Mouse (Mus musculus) neural tube, embryonic 13.5 days (tissue): ENCODE measurements around the gene Cavin1. TPM values are rescaled to one million over a fixed set of nuclear protein-coding genes. Genes with fewer than 3 reads are reported as not detected.
A peak's percentile ranks its signal among the peaks of the same experiment; 100 is the strongest.

Experiments used
- ATAC-seq: fragments of 200-750 bp; cut with Nextera tagmentation; 2 replicates; pipeline ENCODE4 v1.8.0; 2017; ENCODE audit warnings: low read depth, mild to moderate bottlenecking, moderate TSS enrichment, moderate library complexity
- H3K27ac ChIP-seq: fragments of 300-500 bp; sonication (generic); replicated peaks from 2 replicates; pipeline ENCODE4 v1.5.1; 2015; ENCODE audit warnings: moderate library complexity, mild to moderate bottlenecking, inconsistent platforms
- H3K27me3 ChIP-seq: fragments of 300-500 bp; sonication (generic); 2 replicates; pipeline ENCODE4 v1.6.1; 2015; ENCODE audit warnings: mild to moderate bottlenecking, inconsistent platforms
- H3K36me3 ChIP-seq: fragments of 300-500 bp; sonication (generic); 2 replicates; pipeline ENCODE4 v1.6.1; 2015; ENCODE audit warnings: mild to moderate bottlenecking, inconsistent platforms
- H3K4me1 ChIP-seq: fragments of 300-500 bp; sonication (generic); replicated peaks from 2 replicates; pipeline ENCODE4 v1.6.1; 2015; ENCODE audit warnings: inconsistent platforms
- H3K4me2 ChIP-seq: fragments of 300-500 bp; sonication (generic); 2 replicates; pipeline ENCODE4 v1.6.1; 2015; ENCODE audit warnings: inconsistent platforms, mild to moderate bottlenecking, moderate library complexity
- H3K4me3 ChIP-seq: fragments of 300-500 bp; sonication (generic); 2 replicates; pipeline ENCODE4 v1.5.1; 2015; ENCODE audit warnings: mild to moderate bottlenecking, inconsistent platforms
- H3K9ac ChIP-seq: fragments of 300-500 bp; sonication (generic); 2 replicates; pipeline ENCODE4 v1.6.1; 2015; ENCODE audit warnings: moderate library complexity, mild to moderate bottlenecking, inconsistent platforms
- H3K9me3 ChIP-seq: fragments of 300-500 bp; sonication (generic); 2 replicates; pipeline ENCODE4 v1.6.1; 2016; ENCODE audit warnings: inconsistent platforms
- WGBS: fragments of 180-500 bp; shearing (Covaris S2); methylation state at CpG from one replicate; pipeline ENCODE4 v1.1.7; 2015; 5-methylcytosine and 5-hydroxymethylcytosine counted together
- polyA plus RNA-seq: library from polyadenylated mRNA; unstranded; fragments of >200 nt; fragmentation: Nextera tagmentation; extraction: Ambion mirVana; gene quantifications from 2 replicates; pipeline ENCODE4 v1.2.1, GENCODE M21; 2015

Cavin1 gene
- polyA plus RNA-seq, 1 experiment from 2014 or later = 49.3 TPM

DNA sequence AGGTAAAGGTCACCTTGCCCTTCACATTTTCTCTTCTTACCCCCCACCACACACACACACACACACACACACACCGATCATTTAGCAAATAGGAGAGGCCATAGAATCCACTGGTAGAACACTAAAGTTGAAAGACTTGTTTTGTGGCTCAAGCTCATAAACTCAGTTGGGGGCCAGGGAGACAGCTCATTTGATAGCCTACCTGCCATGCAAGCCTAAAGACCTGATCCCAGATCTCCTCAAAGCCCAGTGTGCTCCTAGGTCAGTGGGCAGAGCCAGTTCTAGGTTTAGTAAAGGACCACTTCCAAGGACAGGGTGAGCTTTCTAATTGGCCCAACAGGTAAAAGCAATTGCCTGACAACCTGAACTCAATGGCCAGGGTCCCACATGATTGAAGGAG is 28.3 kb downstream of the Cavin1 start:
- no peak for ATAC-seq
- 36% methylated on average over 1 of the region's 1 CpGs for whole genome bisulfite sequencing
- no peaks in the 10 kb centered on the region for H3K9me3 ChIP-seq

DNA sequence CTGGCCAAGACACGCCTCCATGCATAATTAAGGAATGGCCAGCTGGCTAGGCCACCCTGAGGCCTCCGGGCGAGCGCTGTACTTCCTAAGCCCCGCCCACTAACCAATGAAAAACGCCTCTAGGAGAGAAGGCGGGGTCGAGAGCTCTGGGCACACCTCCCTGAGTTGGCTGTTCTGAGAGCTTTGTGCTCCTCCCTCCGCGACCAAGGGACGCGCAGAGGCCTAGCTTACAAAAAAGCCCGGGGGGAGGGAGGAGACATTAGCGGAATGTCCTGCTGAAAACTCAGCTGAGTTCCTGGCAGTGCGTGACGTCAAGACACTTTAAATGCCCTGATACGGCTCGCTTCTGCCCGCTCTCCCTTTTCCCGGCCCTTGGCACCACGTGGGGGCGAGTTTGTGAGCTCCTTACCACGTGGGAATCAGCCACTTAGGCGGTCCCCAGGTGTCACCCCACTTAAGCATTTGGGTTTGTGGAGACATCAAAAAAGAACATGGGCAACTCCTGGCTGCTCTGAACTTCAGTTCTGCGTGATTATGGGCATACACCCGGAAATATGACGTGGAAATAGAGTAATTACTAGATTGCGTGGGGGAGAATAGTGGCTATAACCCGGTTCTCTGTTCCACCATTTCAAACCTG is 31.1 kb downstream of the Cavin1 start, which contains the start of gene Stat3:
Gene Stat3, minus strand, starts transcription at position 29 of the 640 bp plus-strand sequence.
- no peaks in the 10 kb centered on the region; the same call in 1 of the 2 replicates for H3K27me3 ChIP-seq
- H3K27ac ChIP-seq = peak within 1 kb of the TSS; percentile 88
- WGBS = 2% methylated on average over 29 of the region's 29 CpGs
- peak within 1 kb of the TSS; percentile 94 for H3K9ac ChIP-seq
- no peaks in the 10 kb centered on the region for H3K36me3 ChIP-seq
- peaks cover 41% of the 10 kb centered on the region for H3K4me1 ChIP-seq
- H3K4me2 ChIP-seq = peak within 1 kb of the TSS; percentile 71
- no peaks in the 10 kb centered on the region for H3K9me3 ChIP-seq
- ATAC-seq = peak; percentile 94
- H3K4me3 ChIP-seq = peak within 1 kb of the TSS; percentile 98

More for the DNA sequence above, 28.3 kb downstream of the Cavin1 start:
- Histone ChIP-seq H3K4me1 (peaks cover 20% of the 10 kb centered on the region), H3K27ac (no peak overlapping the region), H3K9ac (no peak overlapping the region), H3K36me3 (no peaks in the 10 kb centered on the region), H3K4me2 (no peak overlapping the region), H3K4me3 (no peak overlapping the region), H3K27me3 (no peaks in the 10 kb centered on the region; the same call in 1 of the 2 replicates)

- no peaks in the 10 kb centered on the region for H3K27me3 ChIP-seq
- H3K9ac ChIP-seq = peak overlapping the region; percentile 94
- under 1% methylated on average over 47 of the region's 48 CpGs for WGBS
- no peaks in the 10 kb centered on the region for H3K36me3 ChIP-seq
- H3K9me3 ChIP-seq = no peaks in the 10 kb centered on the region
- ATAC-seq = peak; percentile 99
- H3K27ac ChIP-seq = peak overlapping the region; percentile 88
- peak overlapping the region; percentile 98 for H3K4me3 ChIP-seq
- H3K4me1 ChIP-seq = peaks cover 43% of the 10 kb centered on the region
- H3K4me2 ChIP-seq = peak overlapping the region; percentile 71
Observed at GRCm38 (mm10) chr11:100938711-100939511, 31.8 kb downstream of the Cavin1 start.

DNA sequence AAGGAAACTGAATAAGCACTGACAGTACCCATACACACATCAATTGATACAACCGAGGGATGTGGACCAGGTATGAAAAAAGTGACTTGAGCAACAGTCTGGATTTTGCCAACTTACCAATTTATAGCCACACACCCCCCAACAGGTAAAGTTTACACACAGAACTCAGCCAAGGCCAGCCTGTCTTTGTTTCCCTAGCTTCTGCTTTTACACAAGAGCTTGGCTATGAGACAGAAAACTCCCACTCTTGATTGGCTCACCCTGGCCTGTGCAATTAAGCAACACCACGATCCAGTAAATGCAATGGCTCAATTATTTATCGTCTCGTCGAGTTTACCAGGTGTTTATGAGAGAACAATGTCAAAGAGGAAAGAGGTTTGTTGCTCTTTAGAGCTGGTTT is 32.6 kb downstream of the Cavin1 start:
- H3K4me3 ChIP-seq = peak overlapping the region; percentile 98
- 23% methylated on average over 5 of the region's 5 CpGs for WGBS
- peak overlapping the region; percentile 39 for H3K27ac ChIP-seq
- ATAC-seq = no peak
- H3K4me2 ChIP-seq = peak overlapping the region; percentile 71
- H3K4me1 ChIP-seq = peaks cover 43% of the 10 kb centered on the region
- H3K9ac ChIP-seq = peak overlapping the region; percentile 94
- H3K36me3 ChIP-seq = no peaks in the 10 kb centered on the region
- H3K9me3 ChIP-seq = no peaks in the 10 kb centered on the region
- H3K27me3 ChIP-seq = no peaks in the 10 kb centered on the region

DNA sequence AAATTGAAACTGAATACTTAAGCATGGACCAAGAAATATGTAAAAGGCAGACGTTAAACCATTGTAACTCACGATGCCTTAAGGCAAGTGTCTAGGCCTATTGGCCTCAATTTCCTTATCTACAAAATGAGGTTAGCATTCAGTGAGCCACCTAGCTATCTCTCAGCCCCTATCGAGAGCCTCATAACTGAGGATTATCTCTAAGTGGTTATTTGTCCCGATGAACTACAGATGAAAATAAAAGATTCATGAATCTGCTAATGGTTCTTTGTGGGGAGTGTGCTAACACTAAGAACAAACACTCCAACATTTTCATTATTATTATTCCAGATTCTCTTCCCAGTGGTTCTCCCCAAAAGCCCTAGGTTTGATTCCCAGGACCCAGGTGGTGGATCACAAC is 33.4 kb downstream of the Cavin1 start:
- peak overlapping the region; percentile 98 for H3K4me3 ChIP-seq
- H3K9ac ChIP-seq = peak overlapping the region; percentile 94; the same call in 1 of the 2 replicates

GRCm38 (mm10) chr11:100935373-100936355 is 35.0 kb downstream of the Cavin1 start:
- no peak overlapping the region for H3K4me3 ChIP-seq
- ATAC-seq = no peak
- H3K27ac ChIP-seq = no peak overlapping the region
- H3K27me3 ChIP-seq = no peaks in the 10 kb centered on the region
- no peak overlapping the region for H3K9ac ChIP-seq
- 85% methylated on average over 8 of the region's 8 CpGs for WGBS
- no peak overlapping the region for H3K4me2 ChIP-seq
- H3K36me3 ChIP-seq = no peaks in the 10 kb centered on the region
- H3K4me1 ChIP-seq = peaks cover 59% of the 10 kb centered on the region
- no peaks in the 10 kb centered on the region for H3K9me3 ChIP-seq

More for the DNA sequence above, 33.4 kb downstream of the Cavin1 start:
- Histone ChIP-seq H3K27ac (peak overlapping the region; percentile 6), H3K4me2 (peak overlapping the region; percentile 71), H3K36me3 (no peaks in the 10 kb centered on the region), H3K27me3 (no peaks in the 10 kb centered on the region), H3K4me1 (peaks cover 43% of the 10 kb centered on the region), H3K9me3 (no peaks in the 10 kb centered on the region)
- 54% methylated on average over 4 of the region's 4 CpGs for WGBS
- no peak for ATAC-seq

DNA sequence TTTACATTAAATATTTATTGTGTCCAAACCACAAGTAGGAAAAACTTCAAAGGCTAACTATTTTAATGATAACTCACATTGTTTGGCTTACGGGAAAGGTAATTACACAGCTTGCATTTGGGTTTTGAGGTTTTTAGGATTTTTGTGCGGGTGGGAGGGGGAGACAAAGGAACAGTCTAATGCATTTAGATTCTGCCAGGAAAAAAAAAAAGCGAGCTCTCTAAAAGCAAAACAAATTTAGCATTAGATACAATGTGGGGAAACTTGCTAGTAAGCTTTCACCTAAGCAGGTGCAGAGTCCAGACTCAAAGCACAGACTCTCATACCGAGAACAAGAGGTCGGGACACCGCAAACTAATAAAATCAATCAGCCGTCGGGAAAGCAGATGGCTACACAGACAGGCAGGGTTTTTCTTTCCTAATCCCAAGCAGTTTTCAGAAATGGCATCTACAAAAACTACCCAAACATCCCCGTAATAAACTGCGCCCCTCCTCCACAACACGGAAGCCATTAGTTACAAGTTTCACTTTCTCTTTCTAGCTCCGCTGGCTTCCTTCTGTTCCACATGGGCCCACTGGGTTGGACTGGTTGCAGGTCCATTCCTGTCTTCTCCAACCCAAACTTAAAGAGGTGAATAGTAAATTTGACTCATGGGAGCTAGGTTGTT is 39.3 kb downstream of the Cavin1 start:
- Histone ChIP-seq H3K4me3 (no peak overlapping the region), H3K4me1 (peaks cover 32% of the 10 kb centered on the region), H3K27me3 (no peaks in the 10 kb centered on the region), H3K9ac (no peak overlapping the region; the same call in 1 of the 2 replicates), H3K27ac (no peak overlapping the region), H3K9me3 (no peaks in the 10 kb centered on the region), H3K36me3 (no peaks in the 10 kb centered on the region), H3K4me2 (0 out of 2 replicates have a peak overlapping the region, but pooled peaks have one; percentile 9)
- WGBS = 47% methylated on average over 12 of the region's 12 CpGs
- ATAC-seq = no peak

GRCm38 (mm10) chr11:100930611-100931010 is 40.1 kb downstream of the Cavin1 start:
- H3K9ac ChIP-seq = no peak overlapping the region
- no peak overlapping the region for H3K27ac ChIP-seq
- no peaks in the 10 kb centered on the region for H3K9me3 ChIP-seq
- peaks cover 25% of the 10 kb centered on the region for H3K4me1 ChIP-seq
- WGBS = 79% methylated on average over 7 of the region's 7 CpGs
- H3K4me3 ChIP-seq = no peak overlapping the region
- H3K27me3 ChIP-seq = no peaks in the 10 kb centered on the region
- no peak overlapping the region for H3K4me2 ChIP-seq
- no peak for ATAC-seq
- no peaks in the 10 kb centered on the region for H3K36me3 ChIP-seq

GRCm38 (mm10) chr11:100927386-100927785 is 43.3 kb downstream of the Cavin1 start:
- H3K27ac ChIP-seq = no peak overlapping the region
- ATAC-seq = no peak
- no peak overlapping the region for H3K9ac ChIP-seq
- no peaks in the 10 kb centered on the region for H3K36me3 ChIP-seq
- no peak overlapping the region for H3K4me3 ChIP-seq
- no peak overlapping the region for H3K4me2 ChIP-seq
- no peaks in the 10 kb centered on the region for H3K27me3 ChIP-seq
- peaks cover 19% of the 10 kb centered on the region for H3K4me1 ChIP-seq
- 93% methylated on average over 3 of the region's 3 CpGs for WGBS
- H3K9me3 ChIP-seq = no peaks in the 10 kb centered on the region

GRCm38 (mm10) chr11:100924386-100924919 is 46.2 kb downstream of the Cavin1 start:
- no peak for ATAC-seq
- Histone ChIP-seq H3K9ac (no peak overlapping the region), H3K36me3 (no peaks in the 10 kb centered on the region), H3K9me3 (no peaks in the 10 kb centered on the region), H3K4me2 (no peak overlapping the region), H3K27me3 (no peaks in the 10 kb centered on the region), H3K27ac (no peak overlapping the region), H3K4me3 (no peak overlapping the region), H3K4me1 (no peaks in the 10 kb centered on the region)
- WGBS = 95% methylated on average over 1 of the region's 1 CpGs
